Mouse (Mus musculus): ENCODE results near the gene Snupn.

DNA sequence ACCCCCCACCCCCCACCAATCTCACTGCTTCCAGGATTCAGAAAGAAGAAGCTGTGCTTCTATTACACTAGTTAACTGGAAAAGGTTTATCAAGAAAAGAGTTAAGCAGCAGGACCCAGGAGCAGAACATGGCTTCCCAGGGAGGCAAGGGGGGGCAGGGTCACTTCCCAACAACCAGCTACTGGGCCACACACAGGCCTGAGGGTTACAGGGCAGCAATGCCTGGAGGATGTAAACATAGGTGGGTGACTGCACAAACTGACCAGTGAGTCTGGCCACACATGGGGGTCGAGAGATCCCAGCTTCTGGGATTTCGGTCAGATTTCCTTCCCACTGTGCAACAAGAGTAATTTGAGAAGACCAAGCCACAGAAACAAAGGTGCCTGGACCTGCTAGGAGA lies 33.5 kb upstream of the Snupn start:
- no peak for TF ChIP-seq CTCF (conservative IDR thresholded peaks at IDR 0.05; ENCODE audit: low read length)
- no peak for TF ChIP-seq POU5F1 (IDR thresholded peaks at IDR 0.05; ENCODE audit: borderline replicate concordance, low read length)
